Mouse (Mus musculus) spleen, adult 2 months (tissue): ENCODE data around the gene Foxn2.

ENCODE experiments used
- CTCF ChIP-seq: fragments of 200-500 bp; IDR thresholded peaks from 2 replicates; pipeline ENCODE4 v1.5.1; 2011; ENCODE audit warnings: mild to moderate bottlenecking, inconsistent platforms; ENCODE audit not compliant: insufficient read depth, insufficient read length, insufficient replicate concordance; ENCODE audit errors: extremely low read depth
- POLR2A ChIP-seq: fragments of 200-500 bp; IDR thresholded peaks from 2 replicates; pipeline ENCODE4 v1.6.1; 2011; ENCODE audit warnings: low read depth, low read length, inconsistent platforms

- no peak for TF ChIP-seq CTCF
- no peak for TF ChIP-seq POLR2A
Observed at GRCm38 (mm10) chr17:88405076-88405475, 35.4 kb upstream of the Foxn2 start.
